Mouse (Mus musculus): ENCODE results near the gene Onecut3. TPM values are rescaled to one million over a fixed set of nuclear protein-coding genes. Genes with fewer than 3 reads are reported as not detected.

Onecut3 gene
- polyA plus RNA-seq, 1 experiment from 2014 or later = not detected

DNA sequence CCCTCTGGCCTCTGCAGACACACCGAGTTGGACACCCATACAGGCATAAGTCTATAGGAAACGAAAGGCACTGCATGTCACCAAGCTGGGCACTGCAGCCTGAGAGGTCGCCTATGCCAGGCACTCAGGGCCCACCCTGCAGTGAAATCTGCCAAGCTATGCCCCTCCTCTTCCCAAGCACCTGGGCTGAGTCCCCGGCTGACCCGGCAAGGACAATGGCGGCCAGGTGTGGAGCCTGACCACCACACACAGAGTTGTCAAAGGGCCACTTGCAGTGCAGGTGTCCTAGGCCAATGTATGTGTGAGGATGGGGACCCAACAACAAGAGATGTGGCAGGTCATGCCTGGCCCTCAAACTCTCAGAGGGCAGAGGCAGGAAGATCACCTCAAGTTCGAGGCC, 64.8 kb downstream of the Onecut3 start:
- H3K4me2 ChIP-seq = no peak overlapping the region

DNA sequence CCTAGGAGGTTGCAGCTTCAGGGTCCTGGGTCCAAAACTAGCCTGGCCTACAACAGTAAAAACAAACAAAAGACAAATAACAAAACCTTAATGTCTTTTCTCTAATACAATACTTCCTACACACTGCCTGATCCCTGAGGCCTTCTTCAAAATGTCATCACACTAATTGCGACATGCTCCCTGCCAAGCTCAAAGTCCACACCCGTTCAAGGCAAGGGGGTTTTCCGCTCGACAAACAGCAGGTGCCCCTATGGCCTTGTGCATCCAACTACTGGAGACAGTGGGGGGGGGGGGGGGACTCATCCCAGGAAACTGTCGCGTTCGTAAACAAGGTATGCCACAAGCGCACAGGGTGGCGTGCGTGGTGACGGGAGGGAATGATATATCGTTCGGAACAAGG, 66.0 kb downstream of the Onecut3 start:
- Histone ChIP-seq H3K36me3 (no peaks in the 10 kb centered on the region), H3K4me2 (peak overlapping the region; percentile 80), H3K9me3 (no peaks in the 10 kb centered on the region), H3K4me3 (peak overlapping the region; percentile 99), H3K27me3 (no peaks in the 10 kb centered on the region), H3K4me1 (peaks cover 44% of the 10 kb centered on the region), H3K9ac (peak overlapping the region; percentile 97), H3K27ac (peak overlapping the region; percentile 92; the same call in 1 of the 2 replicates)
- no peak for ATAC-seq (ENCODE audit: insufficient number of reproducible peaks, low FRiP score, low TSS enrichment, low read depth)
- WGBS = 1% methylated on average over 13 of the region's 13 CpGs

More for the DNA sequence above, 64.8 kb downstream of the Onecut3 start:
- Histone ChIP-seq H3K27me3 (no peaks in the 10 kb centered on the region), H3K4me1 (peaks cover 44% of the 10 kb centered on the region), H3K9me3 (no peaks in the 10 kb centered on the region), H3K9ac (no peak overlapping the region), H3K36me3 (no peaks in the 10 kb centered on the region), H3K4me3 (no peak overlapping the region), H3K27ac (no peak overlapping the region)
- WGBS = 89% methylated on average over 7 of the region's 7 CpGs
- ATAC-seq (ENCODE audit: insufficient number of reproducible peaks, low FRiP score, low TSS enrichment, low read depth) = no peak

- H3K4me3 ChIP-seq = peak within 1 kb of the TSS; percentile 99
- H3K9me3 ChIP-seq = no peaks in the 10 kb centered on the region
- peak within 1 kb of the TSS; percentile 97 for H3K9ac ChIP-seq
- WGBS = under 1% methylated on average over 70 of the region's 72 CpGs
- 0 out of 2 replicates have a peak, but pooled peaks cover 5% of the 10 kb centered on the region for H3K36me3 ChIP-seq
- H3K27ac ChIP-seq = peak within 1 kb of the TSS; percentile 92
- peaks cover 47% of the 10 kb centered on the region for H3K4me1 ChIP-seq
- peak; percentile 84 for ATAC-seq (ENCODE audit: insufficient number of reproducible peaks, low FRiP score, low TSS enrichment, low read depth)
- H3K27me3 ChIP-seq = no peaks in the 10 kb centered on the region
- peak within 1 kb of the TSS; percentile 80 for H3K4me2 ChIP-seq
Observed at GRCm38 (mm10) chr10:80561116-80561944, 66.7 kb downstream of the Onecut3 start, which contains the start of gene Rexo1. TSS of gene Rexo1 (minus strand) at chr10:80561560.

- WGBS = 24% methylated on average over 17 of the region's 17 CpGs
- H3K27me3 ChIP-seq = no peaks in the 10 kb centered on the region
- no peak overlapping the region for H3K4me2 ChIP-seq
- no peak overlapping the region for H3K27ac ChIP-seq
- no peak overlapping the region for H3K9ac ChIP-seq
- H3K4me1 ChIP-seq = peaks cover 43% of the 10 kb centered on the region
- H3K4me3 ChIP-seq = no peak overlapping the region
- ATAC-seq (ENCODE audit: insufficient number of reproducible peaks, low FRiP score, low TSS enrichment, low read depth) = no peak
- H3K36me3 ChIP-seq = peaks cover 27% of the 10 kb centered on the region
- H3K9me3 ChIP-seq = no peaks in the 10 kb centered on the region
Observed at GRCm38 (mm10) chr10:80566375-80567092, 71.9 kb downstream of the Onecut3 start.

Other genes with a start within 250 kb of the Onecut3 start
- 301 and 304 TPM in 2 replicates for gene Ndufs7, start 245.7 kb upstream of the Onecut3 start, polyA plus RNA-seq (2015; fragmentation: Nextera tagmentation; extraction: Ambion mirVana)
- 64.4 and 127 TPM in 2 replicates for gene Gamt, start 233.8 kb upstream of the Onecut3 start, polyA plus RNA-seq (2015; fragmentation: Nextera tagmentation; extraction: Ambion mirVana)
- 56.8 and 59.7 TPM in 2 replicates for gene Dazap1, start 233.3 kb upstream of the Onecut3 start, polyA plus RNA-seq (2015; fragmentation: Nextera tagmentation; extraction: Ambion mirVana)
- gene Rps15, start 202.4 kb upstream of the Onecut3 start, polyA plus RNA-seq (2015; fragmentation: Nextera tagmentation; extraction: Ambion mirVana) = 842 and 925 TPM in 2 replicates
- gene Apc2, start 198.9 kb upstream of the Onecut3 start, polyA plus RNA-seq (2015; fragmentation: Nextera tagmentation; extraction: Ambion mirVana) = 1.5 TPM in 2 replicates
- gene 2310011J03Rik, start 174.3 kb upstream of the Onecut3 start, polyA plus RNA-seq (2015; fragmentation: Nextera tagmentation; extraction: Ambion mirVana) = 54.4 and 56.0 TPM in 2 replicates
- 4.3 and 5.0 TPM in 2 replicates for gene Pcsk4, start 165.3 kb upstream of the Onecut3 start, polyA plus RNA-seq (2015; fragmentation: Nextera tagmentation; extraction: Ambion mirVana)
- gene Reep6, start 164.9 kb upstream of the Onecut3 start, polyA plus RNA-seq (2015; fragmentation: Nextera tagmentation; extraction: Ambion mirVana) = 13.8 and 16.1 TPM in 2 replicates
- gene Adamtsl5, start 146.4 kb upstream of the Onecut3 start, polyA plus RNA-seq (2015; fragmentation: Nextera tagmentation; extraction: Ambion mirVana) = 11.9 and 13.8 TPM in 2 replicates
- 0.91 and 0.99 TPM in 2 replicates for gene Plk5, start 138.4 kb upstream of the Onecut3 start, polyA plus RNA-seq (2015; fragmentation: Nextera tagmentation; extraction: Ambion mirVana)
- gene Mex3d, start 107.2 kb upstream of the Onecut3 start, polyA plus RNA-seq (2015; fragmentation: Nextera tagmentation; extraction: Ambion mirVana) = 6.1 and 6.8 TPM in 2 replicates
- gene Mbd3, start 95.3 kb upstream of the Onecut3 start, polyA plus RNA-seq (2015; fragmentation: Nextera tagmentation; extraction: Ambion mirVana) = 218 and 219 TPM in 2 replicates
- 562 and 570 TPM in 2 replicates for gene Uqcr11, start 88.0 kb upstream of the Onecut3 start, polyA plus RNA-seq (2015; fragmentation: Nextera tagmentation; extraction: Ambion mirVana)
- 94.8 and 110 TPM in 2 replicates for gene Tcf3, start 61.2 kb upstream of the Onecut3 start, polyA plus RNA-seq (2015; fragmentation: Nextera tagmentation; extraction: Ambion mirVana)
- 0.08 and 0.15 TPM in 2 replicates for gene Atp8b3, start 44.3 kb downstream of the Onecut3 start, polyA plus RNA-seq (2015; fragmentation: Nextera tagmentation; extraction: Ambion mirVana)
- gene Rexo1, start 66.7 kb downstream of the Onecut3 start, polyA plus RNA-seq (2015; fragmentation: Nextera tagmentation; extraction: Ambion mirVana) = 21.9 and 22.5 TPM in 2 replicates
- 7.9 and 9.9 TPM in 2 replicates for gene Klf16, start 82.5 kb downstream of the Onecut3 start, polyA plus RNA-seq (2015; fragmentation: Nextera tagmentation; extraction: Ambion mirVana)
- 97.0 and 104 TPM in 2 replicates for gene Abhd17a, start 95.5 kb downstream of the Onecut3 start, polyA plus RNA-seq (2015; fragmentation: Nextera tagmentation; extraction: Ambion mirVana)
- gene Scamp4, start 108.0 kb downstream of the Onecut3 start, polyA plus RNA-seq (2015; fragmentation: Nextera tagmentation; extraction: Ambion mirVana) = 100 and 102 TPM in 2 replicates
- gene Adat3, start 108.0 kb downstream of the Onecut3 start, polyA plus RNA-seq (2015; fragmentation: Nextera tagmentation; extraction: Ambion mirVana) = 6.4 and 8.0 TPM in 2 replicates
- gene Gm49322, start 111.2 kb downstream of the Onecut3 start, polyA plus RNA-seq (2015; fragmentation: Nextera tagmentation; extraction: Ambion mirVana) = 4.9 and 5.8 TPM in 2 replicates
- gene Csnk1g2, start 128.0 kb downstream of the Onecut3 start, polyA plus RNA-seq (2015; fragmentation: Nextera tagmentation; extraction: Ambion mirVana) = 126 and 148 TPM in 2 replicates
- 54.7 and 68.2 TPM in 2 replicates for gene Btbd2, start 162.2 kb downstream of the Onecut3 start, polyA plus RNA-seq (2015; fragmentation: Nextera tagmentation; extraction: Ambion mirVana)
- gene Mknk2, start 183.3 kb downstream of the Onecut3 start, polyA plus RNA-seq (2015; fragmentation: Nextera tagmentation; extraction: Ambion mirVana) = 90.1 and 97.5 TPM in 2 replicates
- 55.8 and 57.7 TPM in 2 replicates for gene Mob3a, start 207.1 kb downstream of the Onecut3 start, polyA plus RNA-seq (2015; fragmentation: Nextera tagmentation; extraction: Ambion mirVana)
- gene Izumo4, start 207.3 kb downstream of the Onecut3 start, polyA plus RNA-seq (2015; fragmentation: Nextera tagmentation; extraction: Ambion mirVana) = 25.9 and 31.0 TPM in 2 replicates
- gene Ap3d1, start 247.4 kb downstream of the Onecut3 start, polyA plus RNA-seq (2015; fragmentation: Nextera tagmentation; extraction: Ambion mirVana) = 72.3 and 75.0 TPM in 2 replicates

All from limb, embryonic 15.5 days (tissue).